Mouse (Mus musculus) hindbrain, embryonic 11.5 days (tissue): Measurements from ENCODE around the gene Sap18b. TPM values are rescaled to one million over a fixed set of nuclear protein-coding genes. Genes with fewer than 3 reads are reported as not detected.

Experiments
- ATAC-seq: fragments of 200-750 bp; cut with Nextera tagmentation; 2 replicates; pipeline ENCODE4 v1.8.0; 2017; ENCODE audit warnings: mild to moderate bottlenecking, moderate TSS enrichment, moderate library complexity; ENCODE audit not compliant: low FRiP score
- DNase-seq: peaks from one replicate; pipeline ENCODE4 v3.0.0-alpha.2; 2015; ENCODE audit warnings: low spot score
- H3K27ac ChIP-seq: fragments of 300-500 bp; sonication (generic); 2 replicates; pipeline ENCODE4 v1.5.1; 2014; ENCODE audit warnings: mild to moderate bottlenecking, low read depth, low read length
- H3K27me3 ChIP-seq: fragments of 300-500 bp; sonication (generic); 2 replicates; pipeline ENCODE4 v1.6.1; 2014; ENCODE audit warnings: mild to moderate bottlenecking, low read length, moderate library complexity, mixed read lengths; ENCODE audit not compliant: control insufficient read depth, insufficient read depth
- H3K36me3 ChIP-seq: fragments of 300-500 bp; sonication (generic); 2 replicates; pipeline ENCODE4 v1.6.1; 2014; ENCODE audit warnings: mild to moderate bottlenecking, low read length, moderate library complexity, mixed read lengths; ENCODE audit not compliant: control insufficient read depth, insufficient read depth
- H3K4me1 ChIP-seq: fragments of 300-500 bp; sonication (generic); replicated peaks from 2 replicates; pipeline ENCODE4 v1.6.1; 2014; ENCODE audit warnings: low read length, mixed read lengths; ENCODE audit not compliant: control insufficient read depth, insufficient read depth
- H3K4me2 ChIP-seq: fragments of 300-500 bp; sonication (generic); replicated peaks from 2 replicates; pipeline ENCODE4 v1.6.1; 2014; ENCODE audit warnings: mild to moderate bottlenecking, low read depth, low read length
- H3K4me3 ChIP-seq: fragments of 300-500 bp; sonication (generic); 2 replicates; pipeline ENCODE4 v1.5.1; 2014; ENCODE audit warnings: low read depth, low read length
- H3K9ac ChIP-seq: fragments of 300-500 bp; sonication (generic); 2 replicates; pipeline ENCODE4 v1.6.1; 2014; ENCODE audit warnings: low read depth, low read length
- H3K9me3 ChIP-seq: fragments of 300-500 bp; sonication (generic); 2 replicates; pipeline ENCODE4 v1.6.1; 2016; ENCODE audit warnings: low read length; ENCODE audit not compliant: control insufficient read depth
- WGBS: fragments of 180-500 bp; shearing (Covaris S2); extraction: QIAGEN DNeasy Blood & Tissue Kit; methylation state at CpG from one replicate; pipeline ENCODE4 v1.1.7; 2014; 5-methylcytosine and 5-hydroxymethylcytosine counted together
- polyA plus RNA-seq: library from polyadenylated mRNA; unstranded; fragments of >200 nt; fragmentation: Nextera tagmentation; extraction: Ambion mirVana; gene quantifications from 2 replicates; pipeline ENCODE4 v1.2.1, GENCODE M21; 2014

Gene Sap18b
- polyA plus RNA-seq, 1 experiment from 2014 or later = 392 TPM

DNA sequence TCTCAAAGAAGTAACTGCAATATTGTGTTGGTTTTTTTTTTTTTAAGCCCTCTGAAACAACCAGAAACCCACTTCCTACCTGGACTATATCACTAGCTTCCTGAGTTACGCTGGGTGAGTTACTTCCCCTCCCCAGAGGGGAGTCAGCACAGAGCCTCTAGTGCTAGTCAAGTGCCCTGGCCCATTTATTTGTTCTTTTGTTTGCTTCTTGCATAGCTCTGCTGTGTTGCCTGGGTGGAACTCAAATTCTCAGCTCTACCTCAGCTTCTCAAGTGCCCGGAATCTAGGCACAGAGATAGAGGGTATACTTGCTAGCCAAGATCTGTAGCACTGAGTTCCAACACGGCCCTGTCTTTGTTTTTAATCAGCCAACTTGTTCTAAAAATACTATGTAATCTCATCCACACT, 15.0 kb upstream of the Sap18b start:
- no peaks in the 10 kb centered on the region for H3K27me3 ChIP-seq
- H3K4me1 ChIP-seq = peaks cover 5% of the 10 kb centered on the region; the same call in 1 of the 2 replicates
- no peak for ATAC-seq
- H3K4me3 ChIP-seq = no peak overlapping the region
- no peak overlapping the region for H3K27ac ChIP-seq
- DNase-seq = no peak
- 70% methylated on average over 3 of the region's 3 CpGs for WGBS
- H3K9ac ChIP-seq = no peak overlapping the region
- H3K9me3 ChIP-seq = no peaks in the 10 kb centered on the region
- no peaks in the 10 kb centered on the region for H3K36me3 ChIP-seq
- no peak overlapping the region for H3K4me2 ChIP-seq

DNA sequence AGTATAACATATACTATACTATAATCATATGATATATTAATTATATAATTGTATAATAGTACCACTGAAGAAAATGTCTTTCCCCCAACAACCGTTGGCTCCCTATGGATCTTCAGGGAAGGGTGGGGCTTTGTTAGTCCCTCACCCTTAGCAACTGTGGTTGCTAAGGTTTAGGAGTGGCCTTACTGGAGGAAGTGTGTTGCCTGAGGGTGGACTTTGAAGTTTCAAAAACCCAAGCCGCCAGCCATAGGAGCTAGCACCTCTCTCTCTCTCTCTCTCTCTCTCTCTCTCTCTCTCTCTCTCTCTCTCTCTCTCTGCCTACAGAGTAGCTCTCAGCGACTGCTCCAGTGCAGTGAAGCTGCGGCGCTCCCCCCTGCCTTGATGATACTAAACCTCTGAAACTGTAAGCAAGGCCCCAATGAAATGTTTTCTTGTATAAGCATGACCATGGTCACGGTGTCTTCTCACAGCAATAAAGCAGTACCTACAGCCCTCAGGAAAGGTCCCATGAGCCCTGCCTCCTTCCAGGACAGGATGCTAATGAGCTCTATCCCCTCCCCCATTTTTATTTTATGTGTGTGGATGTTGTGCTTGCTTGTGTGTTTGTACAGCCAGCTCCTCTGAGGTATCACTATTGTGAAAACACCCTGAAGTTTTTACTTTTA, 9.0 kb upstream of the Sap18b start:
- H3K4me3 ChIP-seq = no peak overlapping the region
- H3K4me2 ChIP-seq = no peak overlapping the region
- DNase-seq = no peak
- ATAC-seq = no peak
- H3K4me1 ChIP-seq = no peaks in the 10 kb centered on the region
- no peaks in the 10 kb centered on the region for H3K27me3 ChIP-seq
- H3K36me3 ChIP-seq = no peaks in the 10 kb centered on the region
- no peak overlapping the region for H3K27ac ChIP-seq
- H3K9ac ChIP-seq = no peak overlapping the region
- H3K9me3 ChIP-seq = no peaks in the 10 kb centered on the region
- 58% methylated on average over 6 of the region's 6 CpGs for WGBS

DNA sequence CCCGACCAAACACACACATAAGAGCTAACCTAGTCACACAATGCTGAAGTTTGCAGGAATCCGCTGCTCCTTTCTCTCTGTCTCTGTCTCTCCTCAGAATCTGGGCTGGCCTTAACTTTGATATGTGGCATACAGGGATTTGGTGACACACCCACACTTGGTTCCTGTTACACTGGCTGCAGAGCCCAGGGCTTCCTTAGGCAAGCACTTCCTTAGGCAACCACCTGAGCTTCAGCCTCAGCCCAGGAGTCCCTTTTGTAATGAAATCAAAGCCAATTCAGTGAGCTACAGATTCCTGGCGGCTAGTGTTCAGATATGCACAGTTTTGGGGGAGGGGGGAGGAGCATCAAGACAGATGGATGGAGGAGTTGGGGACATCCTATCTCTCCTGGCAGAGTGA, 7.5 kb upstream of the Sap18b start:
- Histone ChIP-seq H3K27ac (no peak overlapping the region), H3K27me3 (no peaks in the 10 kb centered on the region), H3K9me3 (no peaks in the 10 kb centered on the region), H3K9ac (no peak overlapping the region), H3K4me3 (no peak overlapping the region), H3K4me1 (no peaks in the 10 kb centered on the region), H3K36me3 (no peaks in the 10 kb centered on the region), H3K4me2 (no peak overlapping the region)
- ATAC-seq = no peak
- WGBS = 61% methylated on average over 3 of the region's 3 CpGs
- no peak for DNase-seq

DNA sequence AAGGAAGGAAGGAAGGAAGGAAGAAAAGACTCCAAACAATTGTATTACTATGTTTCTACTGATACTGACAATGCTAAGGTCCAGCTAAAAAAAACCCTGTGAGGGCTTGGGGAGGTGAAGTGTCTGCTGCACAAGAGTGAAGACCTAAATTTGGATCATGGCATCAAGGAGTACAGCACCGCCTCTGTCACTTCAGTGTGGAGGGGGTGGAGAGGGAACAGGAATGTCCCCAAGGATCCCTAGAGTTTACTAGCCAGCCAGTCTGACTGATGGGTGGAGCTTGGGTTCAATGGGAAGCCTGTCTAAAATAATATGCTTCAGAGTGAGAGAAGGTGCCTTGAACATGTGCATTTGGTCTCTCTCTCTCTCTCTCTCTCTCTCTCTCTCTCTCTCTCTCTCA, 6.9 kb upstream of the Sap18b start:
- WGBS = 37% methylated on average over 1 of the region's 1 CpGs
- H3K9ac ChIP-seq = no peak overlapping the region

DNA sequence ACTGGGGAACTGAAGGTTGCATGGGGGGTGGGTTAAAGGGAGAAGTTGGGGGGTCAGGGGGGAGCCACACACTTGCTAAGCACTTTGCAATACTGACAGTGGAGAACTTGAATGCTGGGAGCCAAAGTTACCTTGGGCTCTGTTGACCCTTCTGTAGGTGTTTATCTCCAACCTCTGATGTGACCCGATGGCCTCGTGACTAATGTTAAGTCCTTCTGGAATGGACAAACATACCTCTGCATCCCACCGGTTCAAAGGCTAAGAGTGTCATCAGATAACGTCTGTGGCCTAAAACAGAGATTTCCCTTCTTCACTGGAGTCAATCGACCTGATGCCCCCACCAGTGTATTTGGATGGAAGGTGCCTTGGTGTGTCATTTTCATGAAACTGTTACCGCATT, 3.9 kb upstream of the Sap18b start:
- Histone ChIP-seq H3K4me2 (no peak overlapping the region), H3K36me3 (no peaks in the 10 kb centered on the region), H3K27ac (no peak overlapping the region), H3K27me3 (no peaks in the 10 kb centered on the region), H3K4me3 (no peak overlapping the region), H3K9me3 (no peaks in the 10 kb centered on the region), H3K4me1 (no peaks in the 10 kb centered on the region), H3K9ac (no peak overlapping the region)
- WGBS = 89% methylated on average over 6 of the region's 6 CpGs
- ATAC-seq = no peak
- DNase-seq = no peak

More for the DNA sequence above, 6.9 kb upstream of the Sap18b start:
- Histone ChIP-seq H3K4me3 (no peak overlapping the region), H3K4me2 (no peak overlapping the region), H3K27ac (no peak overlapping the region), H3K9me3 (no peaks in the 10 kb centered on the region), H3K27me3 (no peaks in the 10 kb centered on the region), H3K4me1 (no peaks in the 10 kb centered on the region), H3K36me3 (no peaks in the 10 kb centered on the region)
- ATAC-seq (no peak), DNase-seq (no peak)

DNA sequence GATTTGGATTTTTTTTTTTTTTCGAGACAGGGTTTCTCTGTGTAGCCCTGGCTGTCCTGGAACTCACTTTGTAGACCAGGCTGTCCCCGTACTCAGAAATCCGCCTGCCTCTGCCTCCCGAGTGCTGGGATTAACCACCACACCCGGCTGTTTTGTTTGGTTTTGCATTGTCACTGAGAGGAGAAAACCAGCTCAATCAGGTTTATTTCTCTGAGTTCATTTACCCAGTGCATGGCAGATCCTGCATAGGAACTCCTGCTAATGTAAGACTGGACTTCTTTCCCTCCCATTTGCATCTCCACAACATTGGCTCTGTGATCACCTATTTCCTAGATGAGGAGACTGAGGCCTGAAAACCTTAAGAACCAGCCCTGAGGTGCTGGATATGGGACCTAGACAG, 3.0 kb upstream of the Sap18b start:
- ATAC-seq = no peak
- 91% methylated on average over 5 of the region's 5 CpGs for WGBS

DNA sequence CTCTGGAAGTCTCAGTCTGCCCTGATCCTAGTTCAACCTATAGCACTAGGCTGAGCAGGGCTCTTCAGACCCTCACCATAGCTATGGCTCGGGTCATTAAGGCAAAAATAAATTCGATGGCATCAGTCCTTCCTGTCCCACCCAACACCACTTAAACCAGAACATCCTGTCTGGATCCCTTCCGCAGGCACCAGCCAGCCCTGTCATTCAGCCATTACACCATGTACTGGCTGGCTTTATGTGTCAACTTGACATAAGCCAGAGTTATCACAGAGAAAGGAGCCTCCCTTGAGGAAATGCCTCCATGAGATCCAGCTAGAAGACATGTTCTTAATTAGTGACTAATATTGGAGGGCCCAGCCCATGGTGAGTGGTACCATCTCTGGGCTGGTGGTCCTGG, 2.4 kb upstream of the Sap18b start:
- 87% methylated on average over 3 of the region's 3 CpGs for WGBS
- Histone ChIP-seq H3K4me2 (no peak overlapping the region), H3K36me3 (no peaks in the 10 kb centered on the region), H3K27ac (no peak overlapping the region), H3K9ac (no peak overlapping the region), H3K4me3 (no peak overlapping the region), H3K9me3 (no peaks in the 10 kb centered on the region), H3K27me3 (no peaks in the 10 kb centered on the region), H3K4me1 (no peaks in the 10 kb centered on the region)
- ATAC-seq = no peak
- no peak for DNase-seq

More for the DNA sequence above, 3.0 kb upstream of the Sap18b start:
- no peak overlapping the region for H3K4me3 ChIP-seq
- H3K36me3 ChIP-seq = no peaks in the 10 kb centered on the region
- no peak overlapping the region for H3K4me2 ChIP-seq
- DNase-seq = no peak
- H3K4me1 ChIP-seq = no peaks in the 10 kb centered on the region
- H3K27me3 ChIP-seq = no peaks in the 10 kb centered on the region
- H3K9ac ChIP-seq = no peak overlapping the region
- H3K27ac ChIP-seq = no peak overlapping the region
- no peaks in the 10 kb centered on the region for H3K9me3 ChIP-seq

DNA sequence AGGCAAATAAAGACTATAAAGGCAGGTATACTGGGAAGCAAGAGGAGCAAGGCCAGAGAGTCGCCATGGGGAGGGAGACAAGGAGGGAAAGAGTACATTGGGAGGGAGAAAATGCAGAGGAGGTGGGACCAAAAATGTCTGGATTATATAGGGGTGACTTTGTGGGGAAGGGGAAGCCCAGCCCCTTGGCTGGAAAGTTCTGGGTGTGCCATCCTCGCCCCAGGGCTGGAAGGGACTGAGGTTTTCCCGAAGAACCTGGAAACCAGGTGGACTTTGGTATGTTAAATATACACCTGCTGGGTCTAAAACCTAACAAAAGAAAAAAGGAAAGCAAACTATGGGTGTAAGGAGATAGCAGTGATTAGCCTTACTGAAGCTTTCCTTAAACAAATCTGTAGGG, 5.0 kb downstream of the Sap18b start:
- no peak overlapping the region for H3K4me2 ChIP-seq
- 0 out of 2 replicates have a peak, but pooled peaks cover 2% of the 10 kb centered on the region for H3K4me1 ChIP-seq
- no peaks in the 10 kb centered on the region for H3K9me3 ChIP-seq
- no peaks in the 10 kb centered on the region for H3K36me3 ChIP-seq
- no peak overlapping the region for H3K9ac ChIP-seq
- no peak overlapping the region for H3K4me3 ChIP-seq
- ATAC-seq (no peak), DNase-seq (no peak)
- 81% methylated on average over 3 of the region's 3 CpGs for WGBS
- H3K27me3 ChIP-seq = no peaks in the 10 kb centered on the region
- no peak overlapping the region for H3K27ac ChIP-seq
